Mouse (Mus musculus) hindbrain, postnatal 0 days (tissue): ENCODE measurements at regions not wholly inside any gene's neighbourhood (a gene's known extent, or its start where the extent isn't known, plus 50 kb on each side); places are given as distances from the start of the nearest gene placed in this dataset.

ENCODE experiments used
- ATAC-seq: fragments of 200-750 bp; cut with Nextera tagmentation; 2 replicates; pipeline ENCODE4 v1.8.0; 2017; ENCODE audit warnings: mild to moderate bottlenecking, moderate TSS enrichment, moderate library complexity
- DNase-seq: peaks from one replicate; pipeline ENCODE4 v3.0.0-alpha.2; 2015; ENCODE audit warnings: low spot score
- H3K27ac ChIP-seq: fragments of 300-500 bp; sonication (generic); 2 replicates; pipeline ENCODE4 v1.5.1; 2014; ENCODE audit warnings: mild to moderate bottlenecking
- H3K27me3 ChIP-seq: fragments of 300-500 bp; sonication (generic); 2 replicates; pipeline ENCODE4 v1.6.1; 2014; ENCODE audit warnings: low read length, mixed read lengths; ENCODE audit not compliant: insufficient read depth
- H3K36me3 ChIP-seq: fragments of 300-500 bp; sonication (generic); 2 replicates; pipeline ENCODE4 v1.6.1; 2014; ENCODE audit warnings: low read length, mixed read lengths; ENCODE audit not compliant: insufficient read depth
- H3K4me1 ChIP-seq: fragments of 300-500 bp; sonication (generic); 2 replicates; pipeline ENCODE4 v1.6.1; 2014; ENCODE audit warnings: antibody characterized with exemption, low read length, mixed read lengths; ENCODE audit not compliant: insufficient read depth
- H3K4me2 ChIP-seq: fragments of 300-500 bp; sonication (generic); 2 replicates; pipeline ENCODE4 v1.6.1; 2014; ENCODE audit warnings: low read depth, mild to moderate bottlenecking, low read length, moderate library complexity, mixed read lengths
- H3K4me3 ChIP-seq: fragments of 300-500 bp; sonication (generic); 2 replicates; pipeline ENCODE4 v1.5.1; 2014; ENCODE audit warnings: low read length
- H3K9ac ChIP-seq: fragments of 300-500 bp; sonication (generic); replicated peaks from 2 replicates; pipeline ENCODE4 v1.6.1; 2014; ENCODE audit warnings: mild to moderate bottlenecking, low read length, moderate library complexity, mixed read lengths
- H3K9me3 ChIP-seq: fragments of 300-500 bp; sonication (generic); 2 replicates; pipeline ENCODE4 v1.6.1; 2016; ENCODE audit warnings: low read length, mixed read lengths
- CTCF ChIP-seq: IDR thresholded peaks from 2 replicates; pipeline ENCODE4 v1.5.1; 2016; ENCODE audit warnings: antibody characterized with exemption, control low read depth, low read depth
- WGBS: fragments of 180-500 bp; shearing (Covaris S2); extraction: QIAGEN DNeasy Blood & Tissue Kit; methylation state at CpG from one replicate; pipeline ENCODE4 v1.1.7; 2014; 5-methylcytosine and 5-hydroxymethylcytosine counted together

DNA sequence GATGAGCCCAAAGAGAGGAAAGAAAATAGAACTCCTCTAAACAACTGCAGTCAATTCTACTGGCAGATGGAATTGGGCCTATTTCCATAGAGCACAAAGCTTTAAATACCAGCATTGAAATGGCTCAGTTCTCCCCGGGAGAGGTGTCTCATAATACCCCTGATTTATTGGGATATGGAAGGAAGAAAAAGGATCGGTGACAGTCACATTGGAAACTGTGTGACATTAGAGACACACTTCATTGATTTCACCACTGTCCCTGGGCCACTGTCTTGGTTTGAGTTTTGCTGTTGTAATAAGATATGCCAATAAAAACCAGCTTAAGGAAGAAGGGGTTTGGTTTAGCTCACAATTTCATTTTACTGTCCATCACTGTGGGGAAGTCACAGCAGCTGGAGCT, 288.7 kb upstream of the 5930422O12Rik start:
- TF ChIP-seq CTCF: no peak
- Histone ChIP-seq H3K4me3 (no peak overlapping the region), H3K4me1 (peaks cover 7% of the 10 kb centered on the region; the same call in 1 of the 2 replicates), H3K27ac (no peak overlapping the region), H3K36me3 (no peaks in the 10 kb centered on the region), H3K9ac (no peak overlapping the region), H3K9me3 (no peaks in the 10 kb centered on the region), H3K27me3 (no peaks in the 10 kb centered on the region), H3K4me2 (no peak overlapping the region)
- DNase-seq: no peak
- ATAC-seq: no peak
- WGBS: 28% methylated on average over 2 of the region's 2 CpGs

DNA sequence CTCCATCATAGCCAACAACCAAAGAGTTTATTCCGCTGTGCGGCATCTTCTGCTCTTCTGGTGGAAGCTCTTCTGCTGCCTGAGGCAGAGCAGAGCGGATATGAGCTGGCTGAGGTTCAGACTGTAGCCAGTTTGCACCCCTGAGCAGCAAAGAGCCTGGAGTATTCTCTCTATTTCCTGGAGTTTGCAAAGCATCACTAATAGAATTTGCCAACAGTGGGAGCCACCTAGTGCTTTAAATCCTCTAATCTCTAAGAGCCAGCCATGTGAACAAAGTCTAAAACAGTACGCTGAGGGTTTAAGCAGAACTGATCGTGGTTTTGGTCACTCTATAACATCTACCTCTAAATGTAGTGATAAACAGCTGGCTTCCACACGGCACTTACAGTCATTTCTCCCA, 250.9 kb upstream of the 5930422O12Rik start:
- H3K4me2 ChIP-seq: no peak overlapping the region
- H3K4me1 ChIP-seq: no peaks in the 10 kb centered on the region
- no peaks in the 10 kb centered on the region for H3K36me3 ChIP-seq
- no peak for ATAC-seq
- WGBS: 79% methylated on average over 6 of the region's 6 CpGs
- H3K27me3 ChIP-seq: no peaks in the 10 kb centered on the region
- TF ChIP-seq CTCF: peak; percentile 35; the same call in 1 of the 2 replicates
- H3K27ac ChIP-seq: no peak overlapping the region
- peak; percentile 47 for DNase-seq
- no peak overlapping the region for H3K9ac ChIP-seq
- no peak overlapping the region for H3K4me3 ChIP-seq
- no peaks in the 10 kb centered on the region for H3K9me3 ChIP-seq

DNA sequence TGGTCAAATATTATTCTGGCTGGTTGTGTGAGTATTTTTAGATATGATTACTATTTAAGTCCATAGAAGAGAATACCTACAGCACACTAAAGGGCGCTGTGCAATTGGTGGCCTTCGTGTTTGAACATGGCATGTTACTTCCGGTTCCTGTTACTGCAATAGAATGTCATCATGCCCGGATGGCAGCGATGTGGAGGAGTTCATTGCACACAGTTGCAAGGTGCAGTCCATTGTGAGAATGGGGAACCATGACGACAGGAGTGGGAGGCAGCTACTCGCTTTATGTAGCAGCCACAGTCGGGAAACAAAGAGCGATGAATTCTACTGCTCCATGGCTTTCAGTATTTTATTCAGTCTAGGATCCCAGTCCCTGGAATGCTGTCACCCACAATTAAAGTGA, 245.5 kb upstream of the 5930422O12Rik start:
- 70% methylated on average over 9 of the region's 9 CpGs for WGBS
- Histone ChIP-seq H3K4me3 (no peak overlapping the region), H3K36me3 (no peaks in the 10 kb centered on the region), H3K9ac (no peak overlapping the region), H3K4me2 (no peak overlapping the region), H3K4me1 (no peaks in the 10 kb centered on the region), H3K27ac (no peak overlapping the region), H3K9me3 (no peaks in the 10 kb centered on the region), H3K27me3 (no peaks in the 10 kb centered on the region)
- DNase-seq: no peak
- no peak for ATAC-seq
- no peak for TF ChIP-seq CTCF
